Mouse (Mus musculus) thymus, adult 2 months (tissue): ENCODE measurements around the gene Ephb2.

Source experiments
- CTCF ChIP-seq: fragments of 200-500 bp; IDR thresholded peaks from 2 replicates; pipeline ENCODE4 v1.5.1; 2012; ENCODE audit warnings: mild to moderate bottlenecking, control low read depth, low read length, moderate library complexity, borderline replicate concordance; ENCODE audit not compliant: control insufficient read depth, poor library complexity, insufficient read depth; ENCODE audit errors: extremely low read depth
- POLR2A ChIP-seq: fragments of 200-500 bp; IDR thresholded peaks from 2 replicates; pipeline ENCODE4 v1.6.1; 2012; ENCODE audit warnings: mild to moderate bottlenecking, low read length, control low read depth, moderate library complexity; ENCODE audit not compliant: control insufficient read depth, poor library complexity, insufficient read depth; ENCODE audit errors: extremely low read depth

GRCm38 (mm10) chr4:136613657-136614056 is 222.1 kb downstream of the Ephb2 start:
- no peak for TF ChIP-seq POLR2A
- TF ChIP-seq CTCF = no peak
